Mouse (Mus musculus) cerebellum, adult 18-20 months (tissue): ENCODE measurements at regions not wholly inside any gene's neighbourhood (a gene's known extent, or its start where the extent isn't known, plus 50 kb on each side); places are given as distances from the start of the nearest gene placed in this dataset.
A peak's percentile ranks its signal among the peaks of the same experiment; 100 is the strongest.

Source experiments
- DNase-seq, 2 experiments: peaks; one replicate each; pipeline ENCODE4 v3.0.0; 2021

DNA sequence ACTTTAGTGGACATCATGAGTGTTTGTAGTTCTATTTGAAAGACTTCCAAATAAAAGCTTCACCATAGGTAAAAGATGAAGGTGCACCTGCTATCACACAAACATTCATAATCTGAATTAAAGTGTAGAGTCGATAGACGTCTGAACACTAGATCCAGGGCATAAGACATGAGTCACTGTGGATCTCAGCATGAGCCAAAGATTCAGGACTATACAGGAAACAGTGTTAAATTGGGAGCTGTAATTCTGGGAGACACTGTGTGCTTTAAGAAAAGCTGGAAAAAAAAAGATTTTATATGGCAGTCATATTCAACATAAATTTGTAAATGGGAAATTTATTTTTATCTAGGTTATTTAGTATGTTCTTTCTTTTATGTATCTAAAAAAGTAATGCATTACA, 160.5 kb downstream of the Pdha2 start:
- no peak for DNase-seq

DNA sequence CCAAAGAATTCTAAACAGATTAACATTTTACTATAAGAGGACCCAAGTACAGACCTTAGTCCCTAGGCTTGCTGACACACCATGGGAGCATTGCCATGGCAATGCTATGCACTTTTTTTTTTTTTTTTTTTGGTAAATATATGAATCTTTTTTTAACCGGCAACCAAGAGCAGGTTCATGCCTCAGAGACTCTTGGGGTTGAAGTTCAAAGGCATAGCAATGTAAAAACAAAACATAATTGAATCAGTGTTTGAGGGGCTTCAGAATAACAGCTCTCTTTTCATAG, 197.9 kb downstream of the Pdha2 start:
- no peak for DNase-seq

DNA sequence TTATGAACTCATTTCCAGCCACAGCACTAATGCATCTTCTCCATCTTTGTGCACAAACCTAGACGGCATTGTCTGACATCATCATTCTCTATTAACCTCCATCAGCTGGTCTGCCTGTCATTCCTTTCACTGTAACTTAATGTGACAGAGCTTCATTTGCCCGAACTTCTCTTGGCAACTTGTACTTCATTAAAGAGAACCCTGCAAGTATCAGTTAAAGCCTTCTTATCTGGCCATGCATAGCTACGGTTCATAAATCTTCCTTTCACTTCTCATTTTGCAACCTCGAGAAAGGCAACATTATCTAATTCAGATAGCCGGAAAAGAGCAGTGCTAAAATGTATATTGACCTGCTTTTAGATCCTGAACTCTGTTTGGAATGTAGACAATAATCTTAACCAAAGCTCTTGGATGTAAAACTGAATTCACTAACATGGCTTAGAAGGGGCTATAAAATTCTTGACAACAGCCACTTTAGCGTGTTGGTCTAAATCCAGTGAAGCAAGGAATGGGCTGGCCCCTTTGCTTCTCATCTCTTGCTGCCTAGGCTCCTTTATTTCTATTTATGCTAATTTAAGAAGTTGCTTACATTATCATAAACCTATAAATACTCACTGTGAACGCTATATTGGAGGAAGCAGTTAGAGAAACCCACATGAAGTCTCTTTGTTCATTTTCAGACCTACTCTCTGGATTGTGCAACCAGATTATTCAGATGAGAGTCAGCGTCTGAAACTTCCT, 198.5 kb downstream of the Pdha2 start:
- DNase-seq: no peak

DNA sequence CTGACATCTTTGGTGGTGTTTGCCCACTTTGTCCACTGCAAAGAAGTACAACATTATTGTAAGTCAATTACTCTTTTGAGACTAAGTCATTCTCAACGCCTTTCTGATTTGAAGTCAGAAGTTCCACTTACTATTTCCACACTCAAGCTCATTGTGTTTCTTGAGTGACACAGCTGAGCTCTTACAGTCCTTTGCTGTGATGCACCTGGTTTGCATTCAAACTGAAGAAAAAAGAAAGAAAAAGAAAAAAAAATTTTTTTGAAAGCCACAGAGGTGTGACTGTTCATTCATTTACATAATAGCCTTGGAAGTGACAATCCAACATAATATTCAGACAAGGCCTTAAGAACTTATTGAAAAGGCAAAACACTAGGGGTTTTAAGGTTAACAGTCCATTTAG, 199.2 kb downstream of the Pdha2 start:
- DNase-seq: no peak

DNA sequence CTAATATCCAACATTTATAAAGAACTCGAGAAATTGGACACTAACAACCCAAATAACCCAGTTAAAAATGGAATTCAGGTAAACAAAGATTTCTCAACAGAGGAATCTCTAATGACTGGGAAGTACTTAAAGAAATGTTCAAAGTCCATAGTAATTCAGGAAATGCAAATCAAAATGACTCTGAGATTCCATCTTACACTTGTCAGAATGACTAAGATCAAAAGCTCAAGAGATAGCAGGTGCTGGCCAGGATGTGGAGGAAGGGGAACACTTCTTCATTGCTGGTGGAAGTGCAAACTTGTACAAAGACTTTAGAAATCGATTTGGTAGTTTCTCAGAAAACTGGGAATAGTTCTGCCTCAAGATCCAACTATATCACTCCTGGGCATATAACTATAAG, 203.4 kb downstream of the Pdha2 start:
- DNase-seq: no peak

DNA sequence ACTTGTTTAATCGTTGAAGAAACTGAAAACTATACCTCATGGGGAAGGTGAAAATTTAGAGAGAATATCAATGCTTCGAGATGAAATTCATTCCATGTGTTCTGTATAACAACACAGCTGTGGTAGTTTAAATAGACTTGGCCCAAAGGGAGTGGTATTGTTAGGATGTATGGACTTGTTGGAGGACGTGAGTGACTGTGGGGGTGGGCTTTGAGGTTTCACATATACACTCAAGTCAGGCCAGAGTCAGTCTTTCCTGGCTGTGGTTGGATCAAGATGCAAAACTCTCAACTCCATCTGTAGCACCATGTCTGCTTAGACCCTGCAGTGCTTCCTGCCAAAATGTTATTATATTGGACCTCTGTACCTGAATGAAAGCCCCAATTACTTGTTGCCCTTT, 206.3 kb downstream of the Pdha2 start:
- no peak for DNase-seq

- DNase-seq: peak; percentile 43 to 46
Measured at GRCm38 (mm10) chr3:141003561-141003960, 208.6 kb downstream of the Pdha2 start.

DNA sequence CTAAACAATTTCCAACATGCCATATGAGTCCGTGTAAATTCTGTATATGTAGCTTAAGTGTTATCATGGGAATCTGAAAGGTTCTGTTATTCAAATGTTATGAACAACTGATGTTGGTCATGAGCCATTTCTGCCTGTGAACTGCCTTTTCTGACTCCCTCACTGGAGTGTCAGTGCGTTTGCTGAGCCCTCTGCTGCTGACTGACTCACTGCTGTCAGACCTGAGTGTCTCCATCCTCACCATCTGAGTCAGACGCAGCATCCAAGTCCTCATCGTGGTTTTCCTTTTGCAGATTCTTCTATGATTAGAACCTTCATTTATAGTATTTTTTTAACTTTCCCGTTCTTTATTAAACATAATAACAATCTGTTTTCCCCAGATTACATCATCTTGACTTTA, 223.9 kb downstream of the Pdha2 start:
- no peak for DNase-seq

GRCm38 (mm10) chr3:140973519-140973918, 238.6 kb downstream of the Pdha2 start:
- DNase-seq: no peak

GRCm38 (mm10) chr3:140969892-140970880, 242.0 kb downstream of the Pdha2 start:
- DNase-seq: peak; percentile 78 to 88

DNA sequence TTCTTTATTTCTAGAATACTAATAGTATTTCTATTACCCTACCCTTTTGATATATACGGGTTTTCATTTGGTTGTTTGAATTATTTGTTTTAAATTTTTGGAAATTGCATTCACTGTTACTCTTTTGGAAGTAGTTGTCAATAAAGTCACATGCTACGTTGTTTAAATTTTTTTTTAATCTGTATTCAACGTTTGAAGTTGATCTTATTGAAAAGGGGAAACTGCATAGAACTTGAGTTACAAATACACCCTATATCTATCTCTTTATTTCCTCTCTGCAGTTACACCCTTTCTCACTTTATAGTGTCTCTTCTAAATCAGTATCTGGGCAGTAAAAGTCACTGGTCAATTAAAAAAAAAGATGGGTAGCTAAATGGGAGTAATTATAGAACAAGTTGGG, 243.6 kb downstream of the Pdha2 start:
- no peak for DNase-seq

DNA sequence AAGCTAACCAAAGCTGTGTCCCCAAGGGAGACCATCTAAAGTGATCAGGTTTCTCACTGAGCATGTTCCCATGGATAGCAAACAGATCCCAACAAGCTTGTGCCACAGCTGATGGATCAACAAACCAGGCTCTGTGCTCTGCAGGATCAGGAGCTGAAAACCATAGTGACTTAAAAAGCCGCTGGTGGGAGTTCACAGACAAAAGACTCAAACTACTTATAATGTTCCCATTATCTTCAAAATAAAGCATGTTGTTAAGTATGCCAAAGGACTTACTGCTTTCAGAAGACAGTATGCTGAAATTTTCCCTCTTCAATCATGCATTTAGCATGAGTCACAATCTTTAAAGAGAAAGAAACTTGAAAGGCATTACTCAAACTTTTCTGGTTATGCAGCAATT, 254.5 kb downstream of the Pdha2 start:
- DNase-seq: no peak

GRCm38 (mm10) chr3:140952111-140952800, 259.9 kb downstream of the Pdha2 start:
- peak in 1 of 2 experiments; percentile 51 for DNase-seq

DNA sequence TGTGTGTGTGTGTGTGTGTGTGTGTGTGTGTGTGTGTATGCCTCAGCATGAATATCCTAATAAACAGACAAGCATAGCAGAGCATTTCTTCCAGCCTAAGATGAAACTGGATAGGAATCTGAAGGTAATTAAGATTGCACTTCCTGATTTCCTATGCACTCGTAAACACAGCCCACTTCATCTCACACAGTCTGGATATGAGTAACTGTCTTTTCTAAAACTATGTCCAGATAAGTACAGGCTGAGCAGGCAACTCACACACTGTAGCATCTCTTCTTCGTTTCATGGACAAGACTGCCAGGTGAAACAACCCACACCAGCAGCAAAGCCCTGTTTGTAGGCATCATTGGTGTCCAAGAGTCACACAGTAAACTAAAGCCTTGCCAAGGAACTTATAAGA, 261.1 kb downstream of the Pdha2 start:
- DNase-seq: no peak

DNA sequence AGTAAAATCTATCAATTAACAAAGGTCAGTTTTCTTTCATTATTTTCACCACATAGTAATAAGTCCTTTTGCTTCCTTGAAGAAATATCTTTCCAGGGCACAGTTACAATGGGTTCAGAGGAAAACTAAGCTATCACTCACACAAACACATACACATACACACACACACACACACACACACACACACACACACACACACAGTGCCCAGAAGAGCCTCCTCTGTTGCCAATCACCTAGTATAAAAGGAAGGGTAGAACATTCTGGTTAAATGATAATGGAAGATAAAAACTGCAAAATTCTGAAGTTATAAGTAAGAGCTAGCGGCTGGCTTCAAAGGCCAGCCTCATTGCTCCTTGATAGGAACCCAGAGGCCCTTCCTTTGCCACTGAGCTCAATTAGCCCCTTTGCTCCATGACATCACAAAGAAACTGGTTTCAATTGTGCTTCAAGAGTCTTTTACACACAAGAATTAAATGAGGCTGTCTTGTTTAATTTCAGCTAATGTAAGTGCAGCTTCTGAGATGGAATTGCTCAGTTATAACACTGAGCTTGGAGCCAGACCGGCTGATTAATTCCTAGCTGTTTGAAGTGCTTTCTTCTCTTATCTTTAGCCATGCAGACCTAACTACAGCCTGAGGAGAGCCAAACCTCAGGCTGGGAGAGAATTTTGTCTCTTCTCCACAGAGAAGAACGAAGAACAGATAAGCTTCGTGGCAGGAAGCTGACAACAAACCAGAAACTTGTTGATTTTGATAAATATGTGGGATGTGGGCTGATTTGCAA, 262.1 kb downstream of the Pdha2 start:
- no peak for DNase-seq

GRCm38 (mm10) chr3:140942450-140942849, 269.7 kb downstream of the Pdha2 start:
- DNase-seq: no peak

DNA sequence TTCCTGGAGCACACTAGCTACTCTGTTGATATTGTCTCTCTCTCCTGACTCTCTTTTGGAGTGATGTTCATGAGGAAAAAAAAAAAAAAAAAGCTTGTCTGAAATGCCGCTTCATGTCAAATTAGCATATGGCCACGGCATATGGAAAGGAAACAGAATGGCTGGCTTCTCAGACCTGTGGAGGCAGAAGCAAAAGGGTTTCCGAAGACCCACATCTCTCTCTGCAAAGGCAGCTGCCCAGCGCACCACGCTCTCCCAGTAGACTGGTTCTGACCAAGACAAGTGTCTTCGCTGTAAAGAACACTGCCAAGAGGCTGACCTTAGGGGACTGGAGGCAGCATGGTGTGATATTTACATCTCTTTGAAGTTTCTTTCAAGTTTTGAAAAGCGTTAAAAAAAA, 270.3 kb downstream of the Pdha2 start:
- DNase-seq: peak; percentile 26 to 37

DNA sequence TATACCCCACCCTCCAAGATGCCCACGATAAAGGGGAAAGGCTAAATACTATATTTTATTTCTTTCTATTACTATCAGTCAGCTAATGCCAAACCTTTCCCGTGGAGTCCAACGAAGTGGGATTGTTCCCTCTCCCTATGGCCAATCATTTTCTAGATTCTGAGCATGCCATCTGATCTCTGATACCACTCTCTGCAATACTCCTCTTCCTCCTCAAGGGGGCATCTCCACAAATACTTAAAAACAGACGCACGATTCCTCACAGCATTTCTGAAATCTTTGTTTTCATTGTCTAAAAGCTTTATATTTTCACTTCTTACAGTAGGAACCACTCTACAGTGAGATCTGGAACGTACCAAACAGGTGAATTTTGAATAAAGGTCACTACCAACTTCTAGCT, 270.8 kb downstream of the Pdha2 start:
- no peak for DNase-seq

GRCm38 (mm10) chr3:140933156-140933555, 279.0 kb downstream of the Pdha2 start:
- DNase-seq: peak in 1 of 2 experiments; percentile 37

DNA sequence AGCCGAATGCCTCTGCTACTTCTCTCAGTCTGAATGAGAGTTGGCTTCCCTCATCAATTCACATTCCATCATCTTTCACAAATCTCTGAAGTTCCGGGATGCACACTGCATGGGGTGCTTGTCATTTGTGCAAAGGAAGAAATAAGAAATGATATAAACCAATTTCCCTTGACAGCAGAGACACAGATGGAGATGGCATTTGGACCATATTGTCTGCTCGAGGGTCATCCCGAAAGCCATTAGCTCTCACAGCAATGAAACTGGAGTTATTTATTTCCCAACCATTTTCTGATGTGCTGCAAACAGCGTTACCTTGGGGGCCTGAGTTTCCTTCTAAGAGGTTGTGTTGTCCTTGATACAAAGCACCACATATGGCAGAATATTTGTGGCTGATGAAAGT, 285.5 kb downstream of the Pdha2 start:
- peak in 1 of 2 experiments; percentile 17 for DNase-seq

DNA sequence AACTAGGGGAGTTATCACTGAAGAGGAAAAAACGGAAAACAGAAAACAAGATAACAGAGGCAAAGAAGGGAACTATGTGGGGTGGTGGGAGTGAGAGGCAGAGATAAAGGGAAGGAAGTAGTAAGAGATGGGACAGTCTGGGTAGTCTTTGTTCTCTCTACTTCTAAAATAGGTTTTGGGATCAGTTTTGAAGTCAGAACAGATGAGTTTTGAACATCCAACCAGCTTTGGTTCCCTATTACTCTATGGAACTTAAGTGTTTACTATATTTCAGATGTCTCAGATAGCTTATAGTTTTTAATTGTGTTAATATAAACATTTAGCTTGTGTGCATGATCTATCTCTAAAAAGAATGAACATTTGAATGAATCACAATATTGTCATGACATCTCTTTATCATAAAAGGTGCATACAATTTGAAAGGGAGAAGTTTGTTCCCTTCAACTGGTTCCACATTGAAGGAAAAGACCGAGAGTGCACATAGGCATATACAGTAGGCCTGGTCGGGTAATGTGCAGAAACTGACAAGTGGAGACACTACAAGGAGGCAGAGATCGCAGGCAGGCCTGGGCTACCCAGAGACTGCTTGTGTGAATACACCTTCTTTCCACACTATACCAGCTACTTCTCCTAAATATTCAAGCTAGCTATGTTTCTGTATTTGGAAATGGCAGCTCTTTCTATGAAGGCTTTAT, 335.8 kb downstream of the Pdha2 start:
- DNase-seq: no peak
